Mouse (Mus musculus) left cerebral cortex, postnatal 14 days (tissue): ENCODE results near the gene Sh3rf1. TPM values are rescaled to one million over a fixed set of nuclear protein-coding genes. Genes with fewer than 3 reads are reported as not detected.
A peak's percentile ranks its signal among the peaks of the same experiment; 100 is the strongest.

Experiments used
- DNase-seq, 2 experiments: peaks; one replicate each; pipeline ENCODE4 v3.0.0; 2021 to 2022; ENCODE audit warnings: low spot score in 2 of 2, mixed read lengths in 1 of 2
- intact Hi-C: fragments of 180-260 bp; cut with DNase I; formaldehyde crosslinking; loops from one replicate; pipeline ENCODE4 v1.15.1; 2025
- total RNA-seq, 2 experiments: library from RNA; stranded (reverse); gene quantifications; 2 replicates each; pipeline ENCODE4 v1.2.3; 2021

The Sh3rf1 gene
- total RNA-seq, 2 experiments from 2014 or later = 39.5 to 41.7 TPM

GRCm38 (mm10) chr8:61217017-61217416 is 6.7 kb upstream of the Sh3rf1 start:
- no peak for DNase-seq
- intact Hi-C loops = loop anchor here (5.0 kb wide), 1 partner anchor 95 kb away; no protein-coding TSS in a partner anchor

- intact Hi-C loops = loop anchor here (5.0 kb wide), 1 partner anchor 95 kb away; no protein-coding TSS in a partner anchor
- peak; percentile 66 to 69 for DNase-seq
Observed at GRCm38 (mm10) chr8:61217426-61217825, 6.2 kb upstream of the Sh3rf1 start.

- no peak for DNase-seq
- intact Hi-C loops = loop anchor here (5.0 kb wide), 1 partner anchor 96 kb away; no protein-coding TSS in a partner anchor
Observed at GRCm38 (mm10) chr8:61218439-61218838, 5.2 kb upstream of the Sh3rf1 start.

- intact Hi-C loops = loop anchor here (10.0 kb wide), 1 partner anchor 62 kb away; no protein-coding TSS in a partner anchor
- DNase-seq = no peak
Observed at GRCm38 (mm10) chr8:61223283-61223682, 389 bp upstream of the Sh3rf1 start.

- intact Hi-C loops = loop anchor here (5.0 to 10.0 kb wide), 4 partner anchors 60 to 263 kb away; partner anchors contain the start of gene Cbr4
- DNase-seq = peak in 1 of 2 experiments; percentile 59
Observed at GRCm38 (mm10) chr8:61224380-61225092, 864 bp downstream of the Sh3rf1 start.

- intact Hi-C loops = loop anchor here (5.0 to 10.0 kb wide), 4 partner anchors 59 to 262 kb away; partner anchors contain the start of gene Cbr4
- no peak for DNase-seq
Observed at GRCm38 (mm10) chr8:61225581-61226395, 2.1 kb downstream of the Sh3rf1 start.

- no peak for DNase-seq
- intact Hi-C loops = loop anchor here (5.0 to 10.0 kb wide), 4 partner anchors 58 to 261 kb away; partner anchors contain the start of gene Cbr4
Observed at GRCm38 (mm10) chr8:61226632-61227031, 3.0 kb downstream of the Sh3rf1 start.

- intact Hi-C loops = loop anchor here (5.0 to 10.0 kb wide), 4 partner anchors 56 to 259 kb away; partner anchors contain the start of gene Cbr4
- no peak for DNase-seq
Observed at GRCm38 (mm10) chr8:61228678-61229077, 5.0 kb downstream of the Sh3rf1 start.

GRCm38 (mm10) chr8:61229511-61230195 is 6.0 kb downstream of the Sh3rf1 start:
- DNase-seq = no peak
- intact Hi-C loops = loop anchor here (5.0 to 10.0 kb wide), 4 partner anchors 55 to 258 kb away; partner anchors contain the start of gene Cbr4

- intact Hi-C loops = no loop called here
- no peak for DNase-seq
Observed at GRCm38 (mm10) chr8:61230881-61231755, 7.4 kb downstream of the Sh3rf1 start.

- no peak for DNase-seq
- intact Hi-C loops = no loop called here
Observed at GRCm38 (mm10) chr8:61235499-61235898, 11.8 kb downstream of the Sh3rf1 start.

GRCm38 (mm10) chr8:61236506-61237268 is 13.0 kb downstream of the Sh3rf1 start:
- no peak for DNase-seq
- intact Hi-C loops = no loop called here

- intact Hi-C loops = no loop called here
- DNase-seq = no peak
Observed at GRCm38 (mm10) chr8:61239576-61239975, 15.9 kb downstream of the Sh3rf1 start.

- intact Hi-C loops = no loop called here
- no peak for DNase-seq
Observed at GRCm38 (mm10) chr8:61241229-61241628, 17.6 kb downstream of the Sh3rf1 start.

GRCm38 (mm10) chr8:61242896-61243295 is 19.2 kb downstream of the Sh3rf1 start:
- DNase-seq = no peak
- intact Hi-C loops = no loop called here

GRCm38 (mm10) chr8:61243491-61243890 is 19.8 kb downstream of the Sh3rf1 start:
- DNase-seq = no peak
- intact Hi-C loops = no loop called here

- DNase-seq = no peak
- intact Hi-C loops = no loop called here
Observed at GRCm38 (mm10) chr8:61244157-61244556, 20.5 kb downstream of the Sh3rf1 start.
